Mouse (Mus musculus) thymus, postnatal 14 days (tissue): ENCODE results near the gene Pcp4l1.

Experiments
- DNase-seq: peaks from one replicate; pipeline ENCODE4 v3.0.0; 2021

The Pcp4l1 gene

GRCm38 (mm10) chr1:171135600-171135999 is 60.5 kb downstream of the Pcp4l1 start:
- DNase-seq = no peak

GRCm38 (mm10) chr1:171130971-171131370 is 65.1 kb downstream of the Pcp4l1 start:
- DNase-seq = no peak

- DNase-seq = no peak
These were observed 66.8 kb downstream of the Pcp4l1 start for GRCm38 (mm10) chr1:171129251-171129650.

GRCm38 (mm10) chr1:171124398-171124797 is 71.7 kb downstream of the Pcp4l1 start:
- no peak for DNase-seq
